Mouse (Mus musculus) brain, embryonic 14.5 days (tissue): ENCODE measurements around the gene Gm13694.
"Not testable (repeated sequence)": the region's sequence is repeated elsewhere in the genome, so short reads cannot be mapped to it uniquely, and the experiment has no call there.

Experiments
- CTCF ChIP-seq: fragments of 200-500 bp; IDR thresholded peaks from 2 replicates; pipeline ENCODE4 v1.5.1; 2012; ENCODE audit warnings: inconsistent platforms, mild to moderate bottlenecking, moderate library complexity, borderline replicate concordance; ENCODE audit not compliant: insufficient read depth, insufficient read length; ENCODE audit errors: extremely low read depth
- POLR2A ChIP-seq: fragments of 200-500 bp; IDR thresholded peaks from 2 replicates; pipeline ENCODE4 v1.6.1; 2012; ENCODE audit warnings: mild to moderate bottlenecking, inconsistent platforms, borderline replicate concordance; ENCODE audit not compliant: poor library complexity, insufficient read depth, insufficient read length, severe bottlenecking; ENCODE audit errors: extremely low read depth

GRCm38 (mm10) chr2:83990253-83990652 is 11.5 kb downstream of the Gm13694 start, which contains the start of gene Gm13691:
- not testable (repeated sequence) for TF ChIP-seq CTCF, POLR2A
